Mouse (Mus musculus) naive thymus-derived CD4-positive, alpha-beta T cell, adult 5 months (primary cell): Measurements from ENCODE around the gene Vmn1r113. TPM values are rescaled to one million over a fixed set of nuclear protein-coding genes. Genes with fewer than 3 reads are reported as not detected.

Source experiments
- polyA plus RNA-seq: library from polyadenylated mRNA; unstranded; fragments of 100-300 nt; shearing (Covaris generic); gene quantifications from one replicate; pipeline ENCODE4 v1.2.1, GENCODE M21; 2017

The Vmn1r113 gene
- polyA plus RNA-seq, result not detected

DNA sequence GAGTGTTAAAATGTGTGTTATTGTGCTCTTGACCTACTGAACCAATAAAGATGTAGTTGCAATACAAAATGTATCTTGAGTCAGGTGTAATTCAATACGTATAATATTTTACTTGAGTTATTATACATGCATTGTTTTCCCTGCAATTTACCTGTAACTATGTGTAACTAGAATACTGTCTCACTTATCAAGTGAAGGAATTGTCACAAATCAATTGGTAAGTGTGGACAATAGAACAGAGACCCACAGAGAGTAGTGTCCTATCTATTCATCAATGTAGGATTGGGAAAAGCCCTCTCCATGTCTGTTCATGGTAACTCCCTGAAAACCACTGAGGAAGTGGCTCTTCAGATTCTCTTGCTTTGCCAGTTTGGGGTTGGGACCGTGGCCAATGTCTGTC, at the start of gene Vmn1r113:
Gene Vmn1r113 (plus strand): TSS at position 301 of the 400 bp plus-strand sequence.

GRCm38 (mm10) chr7:20770885-20771284, 16.2 kb upstream of the Vmn1r113 start, which contains the start of gene Vmn1r112:
Gene Vmn1r112, plus strand, starts transcription at chr7:20771185.

GRCm38 (mm10) chr7:20812086-20812485, 25.0 kb downstream of the Vmn1r113 start, which contains the start of gene Vmn1r114:
Gene Vmn1r114, minus strand, starts transcription at chr7:20812186.

Other genes starting within 250 kb of the Vmn1r113 start
- gene Gm5726, start 241.5 kb upstream of the Vmn1r113 start, polyA plus RNA-seq, result not detected
- not detected for gene Gm4141, start 211.0 kb upstream of the Vmn1r113 start, polyA plus RNA-seq
- gene Gm4513, start 188.3 kb upstream of the Vmn1r113 start, polyA plus RNA-seq, result 0.24 TPM
- gene Vmn1r107, start 118.4 kb upstream of the Vmn1r113 start, polyA plus RNA-seq, result not detected
- gene Vmn1r111, start 84.1 kb upstream of the Vmn1r113 start, polyA plus RNA-seq, result not detected
- gene Gm10668, start 56.7 kb upstream of the Vmn1r113 start, polyA plus RNA-seq, result not detected
- gene Vmn1r112, start 16.1 kb upstream of the Vmn1r113 start, polyA plus RNA-seq, result not detected
- gene Vmn1r114, start 24.9 kb downstream of the Vmn1r113 start, polyA plus RNA-seq, result not detected
- gene Vmn1r115, start 57.7 kb downstream of the Vmn1r113 start, polyA plus RNA-seq, result not detected
- not detected for gene Vmn1r116, start 85.0 kb downstream of the Vmn1r113 start, polyA plus RNA-seq
- gene Vmn1r117, start 96.8 kb downstream of the Vmn1r113 start, polyA plus RNA-seq, result not detected
- not detected for gene Vmn1r118, start 125.1 kb downstream of the Vmn1r113 start, polyA plus RNA-seq
- not detected for gene Vmn1r119, start 225.2 kb downstream of the Vmn1r113 start, polyA plus RNA-seq